Mouse (Mus musculus) limb, embryonic 15.5 days (tissue): ENCODE measurements around the gene Trim9. TPM values are rescaled to one million over a fixed set of nuclear protein-coding genes. Genes with fewer than 3 reads are reported as not detected.

ENCODE experiments used
- ATAC-seq: fragments of 200-750 bp; cut with Nextera tagmentation; 2 replicates; pipeline ENCODE4 v1.8.0; 2017; ENCODE audit warnings: low read depth, moderate TSS enrichment; ENCODE audit not compliant: insufficient number of reproducible peaks, low FRiP score, low TSS enrichment
- H3K27ac ChIP-seq: fragments of 300-500 bp; sonication (generic); 2 replicates; pipeline ENCODE4 v1.5.1; 2015; ENCODE audit warnings: moderate library complexity, mild to moderate bottlenecking, inconsistent platforms
- H3K27me3 ChIP-seq: fragments of 300-500 bp; sonication (generic); 2 replicates; pipeline ENCODE4 v1.6.1; 2015; ENCODE audit warnings: inconsistent platforms
- H3K36me3 ChIP-seq: fragments of 300-500 bp; sonication (generic); 2 replicates; pipeline ENCODE4 v1.6.1; 2015; ENCODE audit warnings: inconsistent platforms
- H3K4me1 ChIP-seq: fragments of 300-500 bp; sonication (generic); 2 replicates; pipeline ENCODE4 v1.6.1; 2015; ENCODE audit warnings: inconsistent platforms
- H3K4me2 ChIP-seq: fragments of 300-500 bp; sonication (generic); 2 replicates; pipeline ENCODE4 v1.6.1; 2015; ENCODE audit warnings: mild to moderate bottlenecking, inconsistent platforms
- H3K4me3 ChIP-seq: fragments of 300-500 bp; sonication (generic); 2 replicates; pipeline ENCODE4 v1.5.1; 2015; ENCODE audit warnings: mild to moderate bottlenecking, inconsistent platforms
- H3K9ac ChIP-seq: fragments of 300-500 bp; sonication (generic); 2 replicates; pipeline ENCODE4 v1.6.1; 2015; ENCODE audit warnings: inconsistent platforms
- H3K9me3 ChIP-seq: fragments of 300-500 bp; sonication (generic); 2 replicates; pipeline ENCODE4 v1.6.1; 2016; ENCODE audit warnings: inconsistent platforms
- whole genome bisulfite sequencing: fragments of 180-500 bp; shearing (Covaris S2); methylation state at CpG from one replicate; pipeline ENCODE4 v1.1.7; 2015; 5-methylcytosine and 5-hydroxymethylcytosine counted together
- polyA plus RNA-seq: library from polyadenylated mRNA; unstranded; fragments of >200 nt; fragmentation: Nextera tagmentation; extraction: Ambion mirVana; gene quantifications from 2 replicates; pipeline ENCODE4 v1.2.1, GENCODE M21; 2015

Trim9 gene
- polyA plus RNA-seq, 1 experiment from 2014 or later: 0.73 TPM

GRCm38 (mm10) chr12:70242550-70242949, 104.9 kb downstream of the Trim9 start:
- Histone ChIP-seq H3K27ac (no peak overlapping the region), H3K27me3 (no peaks in the 10 kb centered on the region), H3K36me3 (no peaks in the 10 kb centered on the region), H3K9ac (no peak overlapping the region), H3K4me1 (no peaks in the 10 kb centered on the region; the same call in 1 of the 2 replicates), H3K4me3 (no peak overlapping the region), H3K4me2 (no peak overlapping the region), H3K9me3 (no peaks in the 10 kb centered on the region)
- no peak for ATAC-seq
- WGBS: 82% methylated on average over 7 of the region's 7 CpGs

GRCm38 (mm10) chr12:70239741-70240140, 107.7 kb downstream of the Trim9 start:
- Histone ChIP-seq H3K9ac (no peak overlapping the region), H3K4me1 (peaks cover 4% of the 10 kb centered on the region; the same call in 1 of the 2 replicates), H3K36me3 (no peaks in the 10 kb centered on the region), H3K27me3 (no peaks in the 10 kb centered on the region), H3K4me2 (no peak overlapping the region), H3K27ac (no peak overlapping the region), H3K9me3 (no peaks in the 10 kb centered on the region), H3K4me3 (no peak overlapping the region)
- no peak for ATAC-seq
- 78% methylated on average over 5 of the region's 5 CpGs for WGBS

GRCm38 (mm10) chr12:70238604-70239003, 108.8 kb downstream of the Trim9 start:
- H3K9ac ChIP-seq: no peak overlapping the region
- H3K36me3 ChIP-seq: no peaks in the 10 kb centered on the region
- H3K27ac ChIP-seq: no peak overlapping the region
- H3K4me2 ChIP-seq: no peak overlapping the region
- no peak overlapping the region for H3K4me3 ChIP-seq
- no peaks in the 10 kb centered on the region for H3K27me3 ChIP-seq
- no peaks in the 10 kb centered on the region for H3K9me3 ChIP-seq
- 33% methylated on average over 8 of the region's 8 CpGs for WGBS
- H3K4me1 ChIP-seq: peaks cover 4% of the 10 kb centered on the region; the same call in 1 of the 2 replicates
- no peak for ATAC-seq

- WGBS: 4% methylated on average over 13 of the region's 13 CpGs
- H3K27ac ChIP-seq: no peak overlapping the region
- H3K9ac ChIP-seq: peak overlapping the region; percentile 23; the same call in 1 of the 2 replicates
- H3K36me3 ChIP-seq: no peaks in the 10 kb centered on the region
- no peaks in the 10 kb centered on the region for H3K27me3 ChIP-seq
- ATAC-seq: no peak
- peaks cover 4% of the 10 kb centered on the region for H3K4me1 ChIP-seq
- no peaks in the 10 kb centered on the region for H3K9me3 ChIP-seq
- H3K4me2 ChIP-seq: peak overlapping the region; percentile 78
- peak overlapping the region; percentile 40 for H3K4me3 ChIP-seq
Observed at GRCm38 (mm10) chr12:70234938-70235484, 112.4 kb downstream of the Trim9 start.

GRCm38 (mm10) chr12:70234411-70234810, 113.0 kb downstream of the Trim9 start:
- WGBS: 10% methylated on average over 6 of the region's 6 CpGs
- no peak for ATAC-seq
- H3K9ac ChIP-seq: no peak overlapping the region
- no peaks in the 10 kb centered on the region for H3K36me3 ChIP-seq
- H3K27me3 ChIP-seq: no peaks in the 10 kb centered on the region
- no peaks in the 10 kb centered on the region for H3K9me3 ChIP-seq
- H3K4me2 ChIP-seq: no peak overlapping the region
- H3K4me1 ChIP-seq: peaks cover 4% of the 10 kb centered on the region
- no peak overlapping the region for H3K27ac ChIP-seq
- no peak overlapping the region for H3K4me3 ChIP-seq

- Histone ChIP-seq H3K4me1 (peaks cover 4% of the 10 kb centered on the region), H3K4me3 (no peak overlapping the region), H3K27ac (no peak overlapping the region), H3K9ac (no peak overlapping the region), H3K9me3 (no peaks in the 10 kb centered on the region), H3K36me3 (no peaks in the 10 kb centered on the region), H3K4me2 (no peak overlapping the region), H3K27me3 (no peaks in the 10 kb centered on the region)
- 71% methylated on average over 6 of the region's 6 CpGs for WGBS
- no peak for ATAC-seq
Observed at GRCm38 (mm10) chr12:70233637-70234315, 113.6 kb downstream of the Trim9 start.

- Histone ChIP-seq H3K9ac (no peak overlapping the region), H3K4me2 (no peak overlapping the region), H3K4me1 (peaks cover 11% of the 10 kb centered on the region), H3K4me3 (no peak overlapping the region), H3K27ac (no peak overlapping the region), H3K27me3 (no peaks in the 10 kb centered on the region), H3K9me3 (no peaks in the 10 kb centered on the region), H3K36me3 (no peaks in the 10 kb centered on the region)
- ATAC-seq: no peak
- 45% methylated on average over 5 of the region's 5 CpGs for WGBS
Observed at GRCm38 (mm10) chr12:70232020-70232544, 115.3 kb downstream of the Trim9 start.

- Histone ChIP-seq H3K9ac (no peak within 1 kb of the TSS), H3K36me3 (no peaks in the 10 kb centered on the region), H3K27me3 (no peaks in the 10 kb centered on the region), H3K9me3 (no peaks in the 10 kb centered on the region), H3K4me3 (no peak within 1 kb of the TSS), H3K4me1 (peaks cover 19% of the 10 kb centered on the region), H3K4me2 (no peak within 1 kb of the TSS), H3K27ac (0 out of 2 replicates have a peak within 1 kb of the TSS, but pooled peaks have one; percentile 18)
- 75% methylated on average over 2 of the region's 2 CpGs for WGBS
- no peak for ATAC-seq
Observed at GRCm38 (mm10) chr12:70231294-70231693, 116.1 kb downstream of the Trim9 start, which contains the start of gene Pygl. Gene Pygl, minus strand, starts transcription at chr12:70231488.

- no peaks in the 10 kb centered on the region for H3K9me3 ChIP-seq
- H3K4me3 ChIP-seq: 0 out of 2 replicates have a peak overlapping the region, but pooled peaks have one; percentile 53
- H3K4me2 ChIP-seq: peak overlapping the region; percentile 94
- H3K9ac ChIP-seq: no peak overlapping the region
- WGBS: 74% methylated on average over 11 of the region's 11 CpGs
- H3K36me3 ChIP-seq: no peaks in the 10 kb centered on the region
- peaks cover 15% of the 10 kb centered on the region for H3K4me1 ChIP-seq
- H3K27ac ChIP-seq: no peak overlapping the region
- ATAC-seq: no peak
- no peaks in the 10 kb centered on the region for H3K27me3 ChIP-seq
Observed at GRCm38 (mm10) chr12:70228155-70228554, 119.3 kb downstream of the Trim9 start.

- H3K9me3 ChIP-seq: no peaks in the 10 kb centered on the region
- peaks cover 15% of the 10 kb centered on the region for H3K4me1 ChIP-seq
- WGBS: under 1% methylated on average over 52 of the region's 52 CpGs
- H3K27me3 ChIP-seq: no peaks in the 10 kb centered on the region
- no peaks in the 10 kb centered on the region for H3K36me3 ChIP-seq
- peak overlapping the region; percentile 50 for H3K9ac ChIP-seq
- peak overlapping the region; percentile 94 for H3K4me2 ChIP-seq
- peak overlapping the region; percentile 53 for H3K4me3 ChIP-seq
- peak; percentile 81 for ATAC-seq
- peak overlapping the region; percentile 47 for H3K27ac ChIP-seq
Observed at GRCm38 (mm10) chr12:70227121-70227932, 120.1 kb downstream of the Trim9 start.

- Histone ChIP-seq H3K27ac (peak overlapping the region; percentile 47), H3K36me3 (no peaks in the 10 kb centered on the region), H3K4me2 (peak overlapping the region; percentile 94), H3K4me1 (peaks cover 15% of the 10 kb centered on the region), H3K9me3 (no peaks in the 10 kb centered on the region), H3K9ac (peak overlapping the region; percentile 50), H3K4me3 (peak overlapping the region; percentile 53), H3K27me3 (no peaks in the 10 kb centered on the region)
- ATAC-seq: no peak
- WGBS: 33% methylated on average over 5 of the region's 5 CpGs
Observed at GRCm38 (mm10) chr12:70226655-70227054, 120.8 kb downstream of the Trim9 start.
